Mouse (Mus musculus): ENCODE measurements around the gene Elf4. TPM values are rescaled to one million over a fixed set of nuclear protein-coding genes. Genes with fewer than 3 reads are reported as not detected.

Gene Elf4
- polyA plus RNA-seq (2012; rRNA removed; ENCODE audit: low replicate concordance): 31.1 and 37.5 TPM in 2 replicates

DNA sequence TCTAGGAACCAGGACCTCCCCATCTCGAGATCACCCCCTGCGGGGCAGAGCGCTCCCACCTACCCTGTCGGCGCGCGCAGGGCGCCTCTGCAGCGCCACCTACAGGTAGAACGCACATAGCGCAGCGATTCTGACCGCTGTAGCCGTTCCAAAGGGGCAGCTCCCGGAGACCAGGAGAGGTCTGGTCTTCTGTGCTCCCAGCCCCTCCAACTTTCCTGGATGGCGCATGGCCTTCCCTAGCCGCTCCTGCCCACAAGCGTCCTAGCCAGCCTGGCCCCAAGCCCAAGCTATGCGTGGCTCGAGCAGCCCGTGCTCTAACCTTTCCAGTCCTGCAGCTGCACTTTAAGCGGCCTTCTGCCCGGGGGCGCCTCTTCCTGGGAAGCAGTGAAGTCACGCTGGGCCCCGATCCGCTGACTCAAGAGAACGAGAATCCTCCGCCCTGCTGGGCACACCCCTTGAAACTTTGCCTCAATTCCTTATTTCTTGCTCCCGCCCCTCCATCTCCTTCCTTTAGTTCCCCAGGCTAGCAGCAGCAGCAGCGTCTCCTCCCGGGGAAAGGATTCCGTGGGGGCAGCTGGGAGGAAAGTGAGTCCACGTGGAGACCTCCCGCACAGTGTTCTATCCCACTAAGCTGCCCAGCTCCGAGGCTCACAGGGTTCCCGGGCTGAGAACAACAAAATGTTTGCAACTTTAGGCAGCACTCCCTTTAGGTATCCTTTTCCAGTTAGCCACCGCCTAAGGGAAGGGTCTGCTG lies at the start of gene Elf4:
TSS of gene Elf4 (minus strand) at position 379 of the 754 bp plus-strand sequence.

Other genes with a start within 250 kb of the Elf4 start
- 1.2 and 3.1 TPM in 2 replicates for gene Utp14a, start 206.3 kb downstream of the Elf4 start, polyA plus RNA-seq (2012; rRNA removed; ENCODE audit: low replicate concordance)
- gene Bcorl1, start 121.8 kb downstream of the Elf4 start, polyA plus RNA-seq (2012; rRNA removed; ENCODE audit: low replicate concordance): 4.5 and 4.9 TPM in 2 replicates
- 6.7 and 18.8 TPM in 2 replicates for gene Aifm1, start 50.4 kb upstream of the Elf4 start, polyA plus RNA-seq (2012; rRNA removed; ENCODE audit: low replicate concordance)
- 0.11 and 0.49 TPM in 2 replicates for gene Rab33a, start 56.2 kb upstream of the Elf4 start, polyA plus RNA-seq (2012; rRNA removed; ENCODE audit: low replicate concordance)
- gene Zfp280c, start 131.4 kb upstream of the Elf4 start, polyA plus RNA-seq (2012; rRNA removed; ENCODE audit: low replicate concordance): 1.7 and 6.0 TPM in 2 replicates
- 1.2 and 2.5 TPM in 2 replicates for gene Slc25a14, start 160.3 kb upstream of the Elf4 start, polyA plus RNA-seq (2012; rRNA removed; ENCODE audit: low replicate concordance)
- not detected in 2 replicates for gene Gpr119, start 211.3 kb upstream of the Elf4 start, polyA plus RNA-seq (2012; rRNA removed; ENCODE audit: low replicate concordance)
- 0.74 and 1.3 TPM in 2 replicates for gene Rbmx2, start 231.9 kb upstream of the Elf4 start, polyA plus RNA-seq (2012; rRNA removed; ENCODE audit: low replicate concordance)